Mouse (Mus musculus) lung, adult 2 months (tissue): ENCODE results near the gene Creg1.

Experiments
- CTCF ChIP-seq: fragments of 200-500 bp; IDR thresholded peaks from 2 replicates; pipeline ENCODE4 v1.5.1; 2011; ENCODE audit warnings: mild to moderate bottlenecking, low read length, control low read depth; ENCODE audit not compliant: insufficient read depth
- POLR2A ChIP-seq: fragments of 200-500 bp; IDR thresholded peaks from 2 replicates; pipeline ENCODE4 v1.6.1; 2011; ENCODE audit warnings: low read depth, mild to moderate bottlenecking, control low read depth, low read length, borderline replicate concordance; ENCODE audit errors: extremely low read depth

DNA sequence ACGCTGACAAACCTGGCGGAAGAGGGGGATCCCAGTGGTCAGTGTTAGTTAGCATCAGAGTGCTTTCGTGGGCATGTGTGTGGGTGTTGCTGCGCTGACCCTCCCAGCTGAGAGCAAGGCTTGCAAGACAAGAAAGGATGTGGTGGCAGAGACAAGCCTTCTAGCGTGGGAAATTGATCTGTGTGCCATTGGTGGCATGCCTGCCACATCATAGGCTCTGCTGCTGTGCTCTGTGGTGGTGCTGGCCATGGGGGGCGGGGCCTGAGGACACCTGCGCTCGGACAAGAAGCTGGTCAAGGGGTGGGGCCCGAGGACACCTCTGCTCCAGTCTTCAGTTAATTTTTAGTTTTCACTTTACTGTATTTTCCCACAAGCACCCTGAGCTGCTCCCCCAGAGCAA, 52.8 kb downstream of the Creg1 start:
- no peak for TF ChIP-seq CTCF
- TF ChIP-seq POLR2A = no peak
